9 mouse cellular contexts compared by ENCODE assay signal in genomic region chr1:165616652-165617051, GRCm38 (mm10). TPM values are rescaled to one million over a fixed set of nuclear protein-coding genes. Genes with fewer than 3 reads are reported as not detected.
DNase-seq lines count a peak whose midpoint lies in the region; ATAC-seq and TF ChIP-seq lines count a peak whose summit lies in the region.
"Had no signal": no experiment of that assay in that cellular context is flagged by ENCODE, and none has a peak within 500 bp of the region (broad histone marks: within the 10 kb centered on the region; RNA-seq: fewer than 3 reads in every experiment).

No protein-coding gene starts in this region.

- H3K9ac ChIP-seq in hindbrain, embryonic 12.5 days = no peak overlapping the region
- H3K9ac ChIP-seq in hindbrain, embryonic 14.5 days = no peak overlapping the region
- H3K9ac ChIP-seq in hindbrain, embryonic 15.5 days = no peak overlapping the region
- H3K9ac ChIP-seq in liver, postnatal 0 days (replicated peaks) = peak overlapping the region; percentile 28; the same call in 1 of the 2 replicates

- H3K4me2 ChIP-seq in hindbrain, embryonic 12.5 days (replicated peaks) = no peak overlapping the region
- H3K4me2 ChIP-seq in hindbrain, embryonic 14.5 days (replicated peaks) = no peak overlapping the region
- no peak overlapping the region for H3K4me2 ChIP-seq in hindbrain, embryonic 15.5 days
- H3K4me2 ChIP-seq in liver, postnatal 0 days (ENCODE audit: low read depth, low read length) = peak overlapping the region; percentile 34; the same call in 1 of the 2 replicates

- WGBS in hindbrain, embryonic 12.5 days = 56% methylated on average over 7 of the region's 7 CpGs
- WGBS in hindbrain, embryonic 14.5 days = 56% methylated on average over 7 of the region's 7 CpGs
- 49% methylated on average over 7 of the region's 7 CpGs for WGBS in hindbrain, embryonic 15.5 days
- 34% methylated on average over 7 of the region's 7 CpGs for WGBS in liver, postnatal 0 days (ENCODE audit: insufficient replicate concordance)

- no peaks in the 10 kb centered on the region for H3K27me3 ChIP-seq in hindbrain, embryonic 12.5 days
- H3K27me3 ChIP-seq in hindbrain, embryonic 14.5 days (ENCODE audit: control insufficient read depth, insufficient read depth, low read length) = no peaks in the 10 kb centered on the region
- H3K27me3 ChIP-seq in hindbrain, embryonic 15.5 days = no peaks in the 10 kb centered on the region
- no peaks in the 10 kb centered on the region for H3K27me3 ChIP-seq in liver, postnatal 0 days (ENCODE audit: insufficient read depth, low read length)

- H3K4me3 ChIP-seq in hindbrain, embryonic 12.5 days = no peak overlapping the region
- no peak overlapping the region for H3K4me3 ChIP-seq in hindbrain, embryonic 14.5 days (replicated peaks; ENCODE audit: low read length)
- no peak overlapping the region for H3K4me3 ChIP-seq in cortical plate, adult 2 months (ENCODE audit: insufficient read depth, low read length)
- H3K4me3 ChIP-seq in hindbrain, embryonic 15.5 days = no peak overlapping the region
- no peak overlapping the region for H3K4me3 ChIP-seq in liver, postnatal 0 days (ENCODE audit: low read depth, low read length)

- no peak for TF ChIP-seq CTCF in cortical plate, adult 2 months (IDR thresholded peaks at IDR 0.05; ENCODE audit: extremely low read depth, insufficient read depth, low read length)
- no peak for TF ChIP-seq CTCF in liver, postnatal 0 days (IDR thresholded peaks at IDR 0.05; ENCODE audit: low read depth)

- no peaks in the 10 kb centered on the region for H3K9me3 ChIP-seq in hindbrain, embryonic 12.5 days (replicated peaks)
- peaks cover 10% of the 10 kb centered on the region; the same call in 1 of the 2 replicates for H3K9me3 ChIP-seq in hindbrain, embryonic 14.5 days (ENCODE audit: control insufficient read depth, low read length)
- H3K9me3 ChIP-seq in hindbrain, embryonic 15.5 days = no peaks in the 10 kb centered on the region
- H3K9me3 ChIP-seq in liver, postnatal 0 days (ENCODE audit: low read length) = no peaks in the 10 kb centered on the region

- no peak for TF ChIP-seq POLR2A in cortical plate, adult 2 months (IDR thresholded peaks at IDR 0.05; ENCODE audit: extremely low read depth, insufficient read depth, low read length)

- peak; percentile 46 for TF ChIP-seq EP300 in liver, postnatal 0 days (IDR thresholded peaks at IDR 0.05; ENCODE audit: low read depth)

- DNase-seq in hindbrain, embryonic 14.5 days (ENCODE audit: low spot score) = no peak
- DNase-seq in liver, postnatal 0 days = no peak
- no peak for DNase-seq in urinary bladder, adult 2 months (ENCODE audit: low spot score)
- no peak for DNase-seq in right cerebral cortex, postnatal 14 days
- DNase-seq in layer of hippocampus, adult 8-10 months (ENCODE audit: low spot score in 2 of 2) = no peak
- DNase-seq: layer of hippocampus, postnatal 36 days had no signal

- peaks cover 15% of the 10 kb centered on the region for H3K36me3 ChIP-seq in hindbrain, embryonic 12.5 days
- peaks cover 14% of the 10 kb centered on the region for H3K36me3 ChIP-seq in hindbrain, embryonic 14.5 days (replicated peaks; ENCODE audit: control insufficient read depth, insufficient read depth)
- peaks cover 13% of the 10 kb centered on the region for H3K36me3 ChIP-seq in hindbrain, embryonic 15.5 days
- no peaks in the 10 kb centered on the region for H3K36me3 ChIP-seq in liver, postnatal 0 days (replicated peaks; ENCODE audit: insufficient read depth, low read length)

- peaks cover 19% of the 10 kb centered on the region for H3K4me1 ChIP-seq in hindbrain, embryonic 12.5 days
- H3K4me1 ChIP-seq in hindbrain, embryonic 14.5 days (replicated peaks; ENCODE audit: control insufficient read depth, insufficient read depth, low read length) = peaks cover 16% of the 10 kb centered on the region; the same call in 1 of the 2 replicates
- peaks cover 4% of the 10 kb centered on the region; the same call in 1 of the 2 replicates for H3K4me1 ChIP-seq in cortical plate, adult 2 months (ENCODE audit: control insufficient read depth, insufficient read depth, low read length)
- peaks cover 19% of the 10 kb centered on the region for H3K4me1 ChIP-seq in hindbrain, embryonic 15.5 days (replicated peaks)
- peaks cover 16% of the 10 kb centered on the region for H3K4me1 ChIP-seq in liver, postnatal 0 days (ENCODE audit: insufficient read depth)

- no peak for ATAC-seq in hindbrain, embryonic 12.5 days (ENCODE audit: low FRiP score)
- ATAC-seq in hindbrain, embryonic 14.5 days (ENCODE audit: low FRiP score) = no peak
- no peak for ATAC-seq in hindbrain, embryonic 15.5 days (ENCODE audit: low FRiP score, low read depth)
- ATAC-seq in liver, postnatal 0 days = peak; percentile 73

- peak overlapping the region; percentile 5; the same call in 1 of the 2 replicates for H3K27ac ChIP-seq in hindbrain, embryonic 12.5 days
- H3K27ac ChIP-seq in hindbrain, embryonic 14.5 days = no peak overlapping the region
- H3K27ac ChIP-seq in cortical plate, adult 2 months (ENCODE audit: insufficient read depth, low read length) = peak overlapping the region; percentile 74; the same call in 1 of the 2 replicates
- H3K27ac ChIP-seq in hindbrain, embryonic 15.5 days (replicated peaks) = peak overlapping the region; percentile 22; the same call in 1 of the 2 replicates
- peak overlapping the region; percentile 96 for H3K27ac ChIP-seq in liver, postnatal 0 days (ENCODE audit: low read depth)

RNA-seq across cellular contexts. Expression of gene Mpzl1, which starts 17.7 kb away (rescaled TPM):
- polyA plus RNA-seq in hindbrain, embryonic 12.5 days (2016; fragmentation: Nextera tagmentation; extraction: Ambion mirVana) = 140 and 148 TPM in 2 replicates
- polyA plus RNA-seq in hindbrain, embryonic 14.5 days (2014; fragmentation: Nextera tagmentation; extraction: Ambion mirVana) = 176 and 179 TPM in 2 replicates
- 41.8 and 43.7 TPM in 2 replicates for polyA plus RNA-seq in cortical plate, adult 2 months (2012; rRNA removed)
- polyA plus RNA-seq in hindbrain, embryonic 15.5 days (2015; fragmentation: Nextera tagmentation; extraction: Ambion mirVana) = 156 TPM in 2 replicates
- 26.6 and 33.4 TPM in 2 replicates for polyA plus RNA-seq in liver, postnatal 0 days (2015; fragmentation: Nextera tagmentation; extraction: Ambion mirVana)
- 77.7 and 84.2 TPM in 2 replicates for polyA plus RNA-seq in urinary bladder, adult 2 months (2012; rRNA removed)
- 10 to 100 TPM; 25.9 to 38.3 (median 31.6) TPM for total RNA-seq in layer of hippocampus, adult 8-10 months (2022)
